Mouse (Mus musculus) megakaryocyte-erythroid progenitor cell, adult 5-6 weeks (primary cell): Measurements from ENCODE around the gene Ppp1r3f. TPM values are rescaled to one million over a fixed set of nuclear protein-coding genes. Genes with fewer than 3 reads are reported as not detected.

ENCODE experiments used
- ATAC-seq: replicated peaks from 2 replicates; pipeline ENCODE4 v1.8.0; 2016; ENCODE audit warnings: mild to moderate bottlenecking, inconsistent platforms; ENCODE audit not compliant: severe bottlenecking, poor library complexity, low FRiP score, low TSS enrichment
- total RNA-seq, 2 experiments: library from RNA; stranded (forward) in 1 of 2; stranded (reverse) in 1 of 2; fragments of 200-1000, 215-1000 nt in 1 of 2; fragments of >200 nt in 1 of 2; fragmentation: Nextera tagmentation in 1 of 2; gene quantifications; 2 replicates each; pipeline ENCODE4 v1.2.3; 2014 to 2017

The Ppp1r3f gene
- total RNA-seq, 2 experiments from 2014 or later: 0.19 to 3.0 TPM

DNA sequence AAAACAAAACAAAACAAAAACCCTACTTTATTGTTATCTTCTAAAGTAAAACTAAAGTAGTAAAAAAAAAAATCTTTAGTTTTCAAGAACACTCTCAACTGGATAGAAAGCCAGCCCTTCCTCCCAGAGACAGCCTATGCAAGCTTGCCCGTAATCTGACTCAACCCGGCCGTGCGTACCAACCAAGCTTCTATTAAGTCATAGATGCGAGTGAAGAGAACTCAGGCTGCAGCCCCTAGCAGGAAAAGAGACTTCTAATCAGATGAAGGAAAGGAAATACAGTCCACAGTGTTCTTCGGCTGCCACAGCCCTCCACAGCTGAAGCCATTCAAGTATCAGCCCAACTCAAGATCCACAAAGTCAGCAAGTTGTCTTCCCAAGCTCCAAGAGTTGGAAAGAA is 7.7 kb downstream of the Ppp1r3f start:
- ATAC-seq: 0 out of 2 replicates have a peak, but pooled peaks have one; percentile 47

GRCm38 (mm10) chrX:7563076-7563475 is 11.0 kb downstream of the Ppp1r3f start:
- no peak for ATAC-seq

- ATAC-seq: no peak
Measured at GRCm38 (mm10) chrX:7553474-7553873, 20.6 kb downstream of the Ppp1r3f start.

DNA sequence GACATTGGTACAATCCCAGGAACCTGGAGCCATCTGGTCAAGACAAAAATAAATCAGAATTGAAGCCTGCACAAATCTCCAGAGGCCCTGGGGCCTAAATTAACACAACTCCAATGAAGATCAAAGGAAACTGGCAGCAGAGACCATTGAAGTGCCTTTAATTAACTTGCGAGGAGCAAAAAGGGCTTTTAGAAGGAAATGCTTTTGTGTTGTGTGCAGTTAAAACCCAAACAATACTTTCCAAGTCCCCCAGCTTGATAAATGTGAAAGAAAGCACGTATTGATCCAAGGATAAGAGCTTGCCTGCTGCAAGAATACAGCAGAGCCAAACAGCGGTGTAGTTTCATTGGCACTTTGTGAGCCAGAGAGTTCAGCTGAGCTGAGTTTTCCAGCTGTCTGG is 49.1 kb downstream of the Ppp1r3f start:
- ATAC-seq: no peak

Other genes with a start within 250 kb of the Ppp1r3f start
- gene Usp27x, start 198.5 kb downstream of the Ppp1r3f start, total RNA-seq (2014; fragmentation: Nextera tagmentation): 0.22 and 0.48 TPM in 2 replicates
- 0.95 TPM in 1 of 2 replicates, not detected in the other for gene Usp27x, start 198.5 kb downstream of the Ppp1r3f start, total RNA-seq (2017)
- gene Foxp3, start 639 bp downstream of the Ppp1r3f start, total RNA-seq (2014; fragmentation: Nextera tagmentation): not detected in 2 replicates
- gene Foxp3, start 639 bp downstream of the Ppp1r3f start, total RNA-seq (2017): 0.11 TPM in 1 of 2 replicates, not detected in the other
- gene Ccdc22, start 31.2 kb upstream of the Ppp1r3f start, total RNA-seq (2014; fragmentation: Nextera tagmentation): 19.6 and 31.5 TPM in 2 replicates
- gene Ccdc22, start 31.2 kb upstream of the Ppp1r3f start, total RNA-seq (2017): 18.2 and 21.6 TPM in 2 replicates
- gene Cacna1f, start 32.8 kb upstream of the Ppp1r3f start, total RNA-seq (2014; fragmentation: Nextera tagmentation): not detected in 2 replicates
- not detected in 2 replicates for gene Cacna1f, start 32.8 kb upstream of the Ppp1r3f start, total RNA-seq (2017)
- 0.52 TPM in 1 of 2 replicates, not detected in the other for gene Syp, start 64.2 kb upstream of the Ppp1r3f start, total RNA-seq (2014; fragmentation: Nextera tagmentation)
- 0.72 TPM in 1 of 2 replicates, not detected in the other for gene Syp, start 64.2 kb upstream of the Ppp1r3f start, total RNA-seq (2017)
- gene Prickle3, start 83.0 kb upstream of the Ppp1r3f start, total RNA-seq (2014; fragmentation: Nextera tagmentation): 4.7 and 7.8 TPM in 2 replicates
- 0.99 and 1.7 TPM in 2 replicates for gene Prickle3, start 83.0 kb upstream of the Ppp1r3f start, total RNA-seq (2017)
- gene Plp2, start 97.1 kb upstream of the Ppp1r3f start, total RNA-seq (2014; fragmentation: Nextera tagmentation): 82.2 and 98.3 TPM in 2 replicates
- gene Plp2, start 97.1 kb upstream of the Ppp1r3f start, total RNA-seq (2017): 26.5 and 29.9 TPM in 2 replicates
- 0.17 TPM in 1 of 2 replicates, not detected in the other for gene Magix, start 107.0 kb upstream of the Ppp1r3f start, total RNA-seq (2014; fragmentation: Nextera tagmentation)
- gene Magix, start 107.0 kb upstream of the Ppp1r3f start, total RNA-seq (2017): not detected in 2 replicates
- 28.3 and 53.3 TPM in 2 replicates for gene Gpkow, start 122.8 kb upstream of the Ppp1r3f start, total RNA-seq (2014; fragmentation: Nextera tagmentation)
- gene Gpkow, start 122.8 kb upstream of the Ppp1r3f start, total RNA-seq (2017): 20.6 and 31.1 TPM in 2 replicates
- gene Wdr45, start 140.1 kb upstream of the Ppp1r3f start, total RNA-seq (2014; fragmentation: Nextera tagmentation): 20.5 and 36.9 TPM in 2 replicates
- 20.2 and 23.8 TPM in 2 replicates for gene Wdr45, start 140.1 kb upstream of the Ppp1r3f start, total RNA-seq (2017)
- gene Gm45208, start 148.0 kb upstream of the Ppp1r3f start, total RNA-seq (2014; fragmentation: Nextera tagmentation): not detected in 2 replicates
- not detected in 2 replicates for gene Gm45208, start 148.0 kb upstream of the Ppp1r3f start, total RNA-seq (2017)
- 4.9 and 8.1 TPM in 2 replicates for gene Praf2, start 154.2 kb upstream of the Ppp1r3f start, total RNA-seq (2014; fragmentation: Nextera tagmentation)
- gene Praf2, start 154.2 kb upstream of the Ppp1r3f start, total RNA-seq (2017): 1.4 and 6.6 TPM in 2 replicates
- gene Ccdc120, start 176.6 kb upstream of the Ppp1r3f start, total RNA-seq (2014; fragmentation: Nextera tagmentation): 0.74 and 2.3 TPM in 2 replicates
- gene Ccdc120, start 176.6 kb upstream of the Ppp1r3f start, total RNA-seq (2017): 1.4 and 2.2 TPM in 2 replicates
- gene Tfe3, start 188.3 kb upstream of the Ppp1r3f start, total RNA-seq (2014; fragmentation: Nextera tagmentation): 33.5 and 36.5 TPM in 2 replicates
- 10.4 and 15.0 TPM in 2 replicates for gene Tfe3, start 188.3 kb upstream of the Ppp1r3f start, total RNA-seq (2017)
- 64.4 and 98.4 TPM in 2 replicates for gene Gripap1, start 215.5 kb upstream of the Ppp1r3f start, total RNA-seq (2014; fragmentation: Nextera tagmentation)
- gene Gripap1, start 215.5 kb upstream of the Ppp1r3f start, total RNA-seq (2017): 78.9 and 102 TPM in 2 replicates
- 0.55 and 2.2 TPM in 2 replicates for gene Kcnd1, start 248.0 kb upstream of the Ppp1r3f start, total RNA-seq (2014; fragmentation: Nextera tagmentation)
- gene Kcnd1, start 248.0 kb upstream of the Ppp1r3f start, total RNA-seq (2017): 1.9 and 2.2 TPM in 2 replicates